Mouse (Mus musculus): ENCODE data around the gene Rasa2.

- TF ChIP-seq MYC (IDR thresholded peaks at IDR 0.05; ENCODE audit: low read depth, low read length): no peak
- TF ChIP-seq CTCF (conservative IDR thresholded peaks at IDR 0.05 in 1 of 2, IDR thresholded peaks at IDR 0.05 in 1 of 2; ENCODE audit: low read depth in 2 of 2, low read length in 2 of 2): no peak
- TF ChIP-seq EP300 (IDR thresholded peaks at IDR 0.05; ENCODE audit: low read length): no peak
- no peak for TF ChIP-seq POLR2A (IDR thresholded peaks at IDR 0.05; ENCODE audit: low read depth, low read length)
- no peak for TF ChIP-seq MAX (IDR thresholded peaks at IDR 0.05; ENCODE audit: low read length)
- no peak for TF ChIP-seq ZMIZ1 (IDR thresholded peaks at IDR 0.05; ENCODE audit: low read depth, low read length)
- no peak for TF ChIP-seq TCF12 (IDR thresholded peaks at IDR 0.05; ENCODE audit: low read depth, low read length)
- no peak for TF ChIP-seq RAD21 (IDR thresholded peaks at IDR 0.05; ENCODE audit: low read depth, low read length)
- no peak for TF ChIP-seq E2F4 (IDR thresholded peaks at IDR 0.05; ENCODE audit: insufficient replicate concordance, low read depth, low read length)
- no peak for TF ChIP-seq NRF1 (IDR thresholded peaks at IDR 0.05; ENCODE audit: low read depth, low read length)
- no peak for TF ChIP-seq TBP (conservative IDR thresholded peaks at IDR 0.05; ENCODE audit: low read depth, low read length)
- TF ChIP-seq HCFC1 (IDR thresholded peaks at IDR 0.05; ENCODE audit: low read depth, low read length): no peak
- no peak for TF ChIP-seq MAZ (IDR thresholded peaks at IDR 0.05; ENCODE audit: low read depth, low read length)
Measured at GRCm38 (mm10) chr9:96578190-96578589, 53.2 kb downstream of the Rasa2 start.
